Mouse (Mus musculus) erythroblast, embryonic 14.5 days (primary cell): ENCODE results near the gene Fndc10. TPM values are rescaled to one million over a fixed set of nuclear protein-coding genes. Genes with fewer than 3 reads are reported as not detected.
"Not testable (repeated sequence)": the region's sequence is repeated elsewhere in the genome, so short reads cannot be mapped to it uniquely, and the experiment has no call there.

ENCODE experiments used
- H3K27me3 ChIP-seq: 2 replicates; pipeline ENCODE4 v1.6.1; 2012; ENCODE audit warnings: inconsistent platforms; ENCODE audit not compliant: control insufficient read depth
- H3K36me3 ChIP-seq: 2 replicates; pipeline ENCODE4 v1.6.1; 2012; ENCODE audit warnings: mild to moderate bottlenecking, inconsistent platforms; ENCODE audit not compliant: control insufficient read depth
- H3K4me1 ChIP-seq: 2 replicates; pipeline ENCODE4 v1.6.1; 2012; ENCODE audit warnings: inconsistent platforms; ENCODE audit not compliant: control insufficient read depth
- H3K4me3 ChIP-seq: replicated peaks from 2 replicates; pipeline ENCODE3; 2012; ENCODE audit warnings: moderate library complexity, mild to moderate bottlenecking, inconsistent platforms
- H3K9me3 ChIP-seq: 2 replicates; pipeline ENCODE4 v1.6.1; 2012; ENCODE audit warnings: low read length, inconsistent platforms, mixed read lengths; ENCODE audit not compliant: control insufficient read depth
- GATA1 ChIP-seq: IDR thresholded peaks from 2 replicates; pipeline ENCODE4 v1.6.1; 2012; ENCODE audit warnings: low read length, inconsistent platforms, mixed read lengths
- TAL1 ChIP-seq: IDR thresholded peaks from 3 replicates; pipeline ENCODE4 v1.6.1; 2012; ENCODE audit warnings: low read length, inconsistent platforms, mixed read lengths
- polyA plus RNA-seq: library from polyadenylated mRNA; stranded (reverse); fragments of >175 nt; gene quantifications from 2 replicates; pipeline ENCODE4 v1.2.3, GENCODE M21; 2012

Fndc10 gene
- polyA plus RNA-seq, 1 experiment: 0.02 TPM

GRCm38 (mm10) chr4:155654456-155655298 lies 39.5 kb upstream of the Fndc10 start:
- H3K9me3 ChIP-seq: peaks cover 11% of the 10 kb centered on the region
- peaks cover 57% of the 10 kb centered on the region for H3K27me3 ChIP-seq
- peaks cover 19% of the 10 kb centered on the region for H3K4me1 ChIP-seq
- TF ChIP-seq TAL1 (no peak), GATA1 (no peak)
- peaks cover 23% of the 10 kb centered on the region for H3K36me3 ChIP-seq
- peak overlapping the region; percentile 38 for H3K4me3 ChIP-seq

- H3K4me1 ChIP-seq: peaks cover 19% of the 10 kb centered on the region
- peaks cover 54% of the 10 kb centered on the region for H3K27me3 ChIP-seq
- TF ChIP-seq GATA1: no peak
- no peak for TF ChIP-seq TAL1
- H3K4me3 ChIP-seq: no peak overlapping the region
- peaks cover 10% of the 10 kb centered on the region for H3K36me3 ChIP-seq
- peaks cover 11% of the 10 kb centered on the region for H3K9me3 ChIP-seq
Observed at GRCm38 (mm10) chr4:155656214-155656751, 37.9 kb upstream of the Fndc10 start.

- Histone ChIP-seq H3K36me3 (peaks cover 3% of the 10 kb centered on the region; the same call in 1 of the 2 replicates), H3K4me1 (peaks cover 17% of the 10 kb centered on the region), H3K27me3 (peaks cover 27% of the 10 kb centered on the region), H3K4me3 (no peak overlapping the region), H3K9me3 (peaks cover 1% of the 10 kb centered on the region)
- TF ChIP-seq TAL1 (no peak), GATA1 (no peak)
Observed at GRCm38 (mm10) chr4:155658961-155659360, 35.2 kb upstream of the Fndc10 start.

GRCm38 (mm10) chr4:155660641-155661040 lies 33.5 kb upstream of the Fndc10 start:
- peaks cover 10% of the 10 kb centered on the region for H3K27me3 ChIP-seq
- no peak for TF ChIP-seq TAL1
- no peak for TF ChIP-seq GATA1
- H3K4me1 ChIP-seq: peaks cover 4% of the 10 kb centered on the region
- no peak overlapping the region for H3K4me3 ChIP-seq
- peaks cover 3% of the 10 kb centered on the region; the same call in 1 of the 2 replicates for H3K36me3 ChIP-seq
- H3K9me3 ChIP-seq: no peaks in the 10 kb centered on the region

- Histone ChIP-seq H3K4me3 (no peak overlapping the region), H3K27me3 (no peaks in the 10 kb centered on the region), H3K4me1 (peaks cover 22% of the 10 kb centered on the region), H3K9me3 (no peaks in the 10 kb centered on the region), H3K36me3 (no peaks in the 10 kb centered on the region)
- TF ChIP-seq GATA1: no peak
- TF ChIP-seq TAL1: no peak
Observed at GRCm38 (mm10) chr4:155666903-155667302, 27.2 kb upstream of the Fndc10 start.

- no peaks in the 10 kb centered on the region for H3K9me3 ChIP-seq
- H3K36me3 ChIP-seq: no peaks in the 10 kb centered on the region
- no peaks in the 10 kb centered on the region; the same call in 1 of the 2 replicates for H3K27me3 ChIP-seq
- peak within 1 kb of the TSS; percentile 78 for H3K4me3 ChIP-seq
- TF ChIP-seq GATA1: no peak
- peaks cover 18% of the 10 kb centered on the region for H3K4me1 ChIP-seq
Observed at GRCm38 (mm10) chr4:155668689-155669597, 25.2 kb upstream of the Fndc10 start, which contains the start of gene Mib2. Gene Mib2 (minus strand): TSS chr4:155669198.

- TF ChIP-seq GATA1: no peak
- TF ChIP-seq TAL1: no peak
- H3K4me3 ChIP-seq: peak overlapping the region; percentile 78
- no peaks in the 10 kb centered on the region; the same call in 1 of the 2 replicates for H3K27me3 ChIP-seq
- no peaks in the 10 kb centered on the region for H3K36me3 ChIP-seq
- H3K9me3 ChIP-seq: no peaks in the 10 kb centered on the region
- H3K4me1 ChIP-seq: peaks cover 18% of the 10 kb centered on the region
Observed at GRCm38 (mm10) chr4:155669598-155670075, 24.5 kb upstream of the Fndc10 start.

GRCm38 (mm10) chr4:155670236-155670635 lies 23.9 kb upstream of the Fndc10 start:
- H3K27me3 ChIP-seq, H3K36me3 ChIP-seq, H3K9me3 ChIP-seq: not testable (repeated sequence)
- Histone ChIP-seq H3K4me1 (peaks cover 18% of the 10 kb centered on the region), H3K4me3 (peak overlapping the region; percentile 78)
